Mouse (Mus musculus) limb, embryonic 12.5 days (tissue): ENCODE data around the gene Pbx1. TPM values are rescaled to one million over a fixed set of nuclear protein-coding genes. Genes with fewer than 3 reads are reported as not detected.

Experiments used
- ATAC-seq: fragments of 200-750 bp; cut with Nextera tagmentation; 2 replicates; pipeline ENCODE4 v1.8.0; 2017; ENCODE audit warnings: low read depth, moderate TSS enrichment; ENCODE audit not compliant: insufficient number of reproducible peaks, insufficient read depth, low FRiP score, low TSS enrichment
- H3K27ac ChIP-seq: fragments of 300-500 bp; sonication (generic); 2 replicates; pipeline ENCODE4 v1.5.1; 2016; ENCODE audit warnings: mild to moderate bottlenecking, moderate library complexity
- H3K27me3 ChIP-seq: fragments of 300-500 bp; sonication (generic); 2 replicates; pipeline ENCODE4 v1.6.1; 2016; ENCODE audit warnings: mild to moderate bottlenecking, moderate library complexity
- H3K36me3 ChIP-seq: fragments of 300-500 bp; sonication (generic); 2 replicates; pipeline ENCODE4 v1.6.1; 2016; ENCODE audit warnings: mild to moderate bottlenecking, moderate library complexity
- H3K4me1 ChIP-seq: fragments of 300-500 bp; sonication (generic); replicated peaks from 2 replicates; pipeline ENCODE4 v1.6.1; 2016
- H3K4me2 ChIP-seq: fragments of 300-500 bp; sonication (generic); 2 replicates; pipeline ENCODE4 v1.6.1; 2016; ENCODE audit warnings: mild to moderate bottlenecking, moderate library complexity
- H3K4me3 ChIP-seq: fragments of 300-500 bp; sonication (generic); replicated peaks from 2 replicates; pipeline ENCODE4 v1.5.1; 2016; ENCODE audit warnings: mild to moderate bottlenecking
- H3K9ac ChIP-seq: fragments of 300-500 bp; sonication (generic); replicated peaks from 2 replicates; pipeline ENCODE4 v1.6.1; 2016; ENCODE audit warnings: mild to moderate bottlenecking, moderate library complexity
- H3K9me3 ChIP-seq: fragments of 300-500 bp; sonication (generic); 2 replicates; pipeline ENCODE4 v1.6.1; 2016; ENCODE audit warnings: mild to moderate bottlenecking, moderate library complexity
- WGBS: fragments of 180-500 bp; shearing (Covaris S2); methylation state at CpG from one replicate; pipeline ENCODE4 v1.1.7; 2016; 5-methylcytosine and 5-hydroxymethylcytosine counted together
- polyA plus RNA-seq: library from polyadenylated mRNA; unstranded; fragments of >200 nt; fragmentation: Nextera tagmentation; extraction: Ambion mirVana; gene quantifications from 2 replicates; pipeline ENCODE4 v1.2.1, GENCODE M21; 2016

Gene Pbx1
- polyA plus RNA-seq, 1 experiment from 2014 or later = 32.9 TPM

GRCm38 (mm10) chr1:168283841-168284565 lies 148.1 kb downstream of the Pbx1 start:
- Histone ChIP-seq H3K4me2 (no peak overlapping the region), H3K4me1 (peaks cover 41% of the 10 kb centered on the region), H3K4me3 (no peak overlapping the region), H3K27ac (no peak overlapping the region), H3K9me3 (no peaks in the 10 kb centered on the region), H3K9ac (no peak overlapping the region), H3K27me3 (peaks cover 22% of the 10 kb centered on the region), H3K36me3 (no peaks in the 10 kb centered on the region)
- 70% methylated on average over 15 of the region's 15 CpGs for WGBS
- ATAC-seq = no peak

- 77% methylated on average over 2 of the region's 2 CpGs for WGBS
- Histone ChIP-seq H3K27ac (no peak overlapping the region), H3K9ac (no peak overlapping the region), H3K4me2 (no peak overlapping the region), H3K4me3 (no peak overlapping the region), H3K9me3 (no peaks in the 10 kb centered on the region), H3K4me1 (peaks cover 36% of the 10 kb centered on the region), H3K36me3 (no peaks in the 10 kb centered on the region), H3K27me3 (peaks cover 17% of the 10 kb centered on the region; the same call in 1 of the 2 replicates)
- ATAC-seq = no peak
Observed at GRCm38 (mm10) chr1:168283421-168283820, 148.6 kb downstream of the Pbx1 start.

GRCm38 (mm10) chr1:168275678-168276077 lies 156.4 kb downstream of the Pbx1 start:
- 60% methylated on average over 5 of the region's 5 CpGs for WGBS
- Histone ChIP-seq H3K4me2 (no peak overlapping the region), H3K27me3 (no peaks in the 10 kb centered on the region), H3K36me3 (no peaks in the 10 kb centered on the region), H3K4me1 (peaks cover 29% of the 10 kb centered on the region), H3K27ac (no peak overlapping the region), H3K4me3 (no peak overlapping the region), H3K9me3 (no peaks in the 10 kb centered on the region), H3K9ac (no peak overlapping the region)
- ATAC-seq = peak; percentile 58; the same call in 1 of the 2 replicates

- H3K9ac ChIP-seq = no peak overlapping the region
- no peaks in the 10 kb centered on the region for H3K36me3 ChIP-seq
- no peak overlapping the region for H3K4me2 ChIP-seq
- no peak overlapping the region for H3K27ac ChIP-seq
- H3K4me1 ChIP-seq = peaks cover 33% of the 10 kb centered on the region
- H3K27me3 ChIP-seq = no peaks in the 10 kb centered on the region
- H3K4me3 ChIP-seq = no peak overlapping the region
- ATAC-seq = no peak
- WGBS = 91% methylated on average over 4 of the region's 4 CpGs
- no peaks in the 10 kb centered on the region for H3K9me3 ChIP-seq
Observed at GRCm38 (mm10) chr1:168274296-168274695, 157.8 kb downstream of the Pbx1 start.

- no peak overlapping the region for H3K4me2 ChIP-seq
- H3K4me1 ChIP-seq = peaks cover 41% of the 10 kb centered on the region
- no peaks in the 10 kb centered on the region for H3K36me3 ChIP-seq
- H3K27me3 ChIP-seq = no peaks in the 10 kb centered on the region
- H3K27ac ChIP-seq = no peak overlapping the region
- H3K4me3 ChIP-seq = no peak overlapping the region
- H3K9me3 ChIP-seq = no peaks in the 10 kb centered on the region
- no peak overlapping the region for H3K9ac ChIP-seq
- WGBS = 90% methylated on average over 2 of the region's 2 CpGs
- no peak for ATAC-seq
Observed at GRCm38 (mm10) chr1:168272091-168272490, 160.0 kb downstream of the Pbx1 start.

GRCm38 (mm10) chr1:168271207-168271606 lies 160.9 kb downstream of the Pbx1 start:
- Histone ChIP-seq H3K9ac (no peak overlapping the region), H3K27ac (no peak overlapping the region), H3K36me3 (no peaks in the 10 kb centered on the region), H3K4me1 (peaks cover 33% of the 10 kb centered on the region), H3K9me3 (no peaks in the 10 kb centered on the region), H3K27me3 (no peaks in the 10 kb centered on the region), H3K4me3 (no peak overlapping the region), H3K4me2 (no peak overlapping the region)
- 93% methylated on average over 4 of the region's 4 CpGs for WGBS
- no peak for ATAC-seq

DNA sequence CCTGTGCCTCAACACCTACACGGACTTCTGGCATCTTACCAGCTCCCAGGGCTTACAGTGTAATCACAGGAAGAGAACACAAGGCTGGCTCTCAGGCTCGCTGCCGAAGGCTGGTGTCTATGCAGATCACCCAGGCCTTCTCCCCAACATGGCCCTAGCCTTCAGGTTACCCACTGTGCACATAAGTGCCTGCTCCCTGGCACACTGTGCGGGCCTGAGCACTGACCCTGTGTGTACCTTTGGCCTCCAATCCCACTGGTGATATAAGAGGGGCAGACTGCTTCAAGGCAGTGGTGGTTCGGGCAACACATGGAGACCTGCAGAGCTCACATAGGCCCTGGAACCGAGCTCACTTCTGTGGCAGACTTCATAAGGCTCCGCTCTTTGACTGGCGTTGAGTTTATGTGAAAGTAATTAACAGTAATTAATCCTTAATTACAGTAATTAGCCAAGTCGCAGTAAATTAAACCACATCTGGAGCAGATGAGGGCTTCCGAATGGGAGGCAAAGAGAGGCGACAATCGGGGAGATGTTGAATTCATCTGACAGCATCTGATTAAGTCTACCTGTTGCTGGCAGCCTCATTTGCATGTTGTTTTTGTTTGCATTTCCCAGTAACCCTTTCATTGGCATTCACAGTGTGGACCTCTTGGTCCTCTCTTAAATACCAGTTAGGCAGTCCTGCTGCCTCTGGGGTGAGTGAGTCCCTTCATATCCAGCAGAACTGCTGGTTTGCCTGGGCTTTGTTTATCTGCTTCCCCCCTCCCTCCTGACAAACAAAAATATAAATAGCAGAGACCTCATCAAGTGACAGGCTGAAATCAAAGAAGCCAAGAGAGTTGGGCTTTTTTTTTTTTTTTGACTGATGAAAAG lies 163.1 kb downstream of the Pbx1 start:
- H3K4me1 ChIP-seq = peaks cover 16% of the 10 kb centered on the region
- WGBS = 55% methylated on average over 12 of the region's 12 CpGs
- H3K27ac ChIP-seq = no peak overlapping the region
- no peak overlapping the region for H3K9ac ChIP-seq
- no peak for ATAC-seq
- no peaks in the 10 kb centered on the region for H3K9me3 ChIP-seq
- no peak overlapping the region for H3K4me3 ChIP-seq
- no peaks in the 10 kb centered on the region for H3K27me3 ChIP-seq
- H3K36me3 ChIP-seq = no peaks in the 10 kb centered on the region
- H3K4me2 ChIP-seq = no peak overlapping the region

GRCm38 (mm10) chr1:168268224-168268623 lies 163.8 kb downstream of the Pbx1 start:
- 85% methylated on average over 4 of the region's 4 CpGs for WGBS
- no peak overlapping the region for H3K27ac ChIP-seq

GRCm38 (mm10) chr1:168265594-168266390 lies 166.3 kb downstream of the Pbx1 start:
- whole genome bisulfite sequencing = 80% methylated on average over 12 of the region's 12 CpGs
- no peaks in the 10 kb centered on the region for H3K36me3 ChIP-seq
- no peaks in the 10 kb centered on the region for H3K9me3 ChIP-seq
- no peak for ATAC-seq
- H3K4me2 ChIP-seq = no peak overlapping the region
- H3K27ac ChIP-seq = no peak overlapping the region
- H3K4me3 ChIP-seq = no peak overlapping the region
- H3K4me1 ChIP-seq = peaks cover 16% of the 10 kb centered on the region
- H3K9ac ChIP-seq = no peak overlapping the region
- no peaks in the 10 kb centered on the region for H3K27me3 ChIP-seq

More at GRCm38 (mm10) chr1:168268224-168268623, 163.8 kb downstream of the Pbx1 start:
- H3K4me1 ChIP-seq = peaks cover 16% of the 10 kb centered on the region
- H3K27me3 ChIP-seq = no peaks in the 10 kb centered on the region
- H3K9me3 ChIP-seq = no peaks in the 10 kb centered on the region
- ATAC-seq = no peak
- H3K4me3 ChIP-seq = no peak overlapping the region
- no peak overlapping the region for H3K4me2 ChIP-seq
- no peak overlapping the region for H3K9ac ChIP-seq
- H3K36me3 ChIP-seq = no peaks in the 10 kb centered on the region

DNA sequence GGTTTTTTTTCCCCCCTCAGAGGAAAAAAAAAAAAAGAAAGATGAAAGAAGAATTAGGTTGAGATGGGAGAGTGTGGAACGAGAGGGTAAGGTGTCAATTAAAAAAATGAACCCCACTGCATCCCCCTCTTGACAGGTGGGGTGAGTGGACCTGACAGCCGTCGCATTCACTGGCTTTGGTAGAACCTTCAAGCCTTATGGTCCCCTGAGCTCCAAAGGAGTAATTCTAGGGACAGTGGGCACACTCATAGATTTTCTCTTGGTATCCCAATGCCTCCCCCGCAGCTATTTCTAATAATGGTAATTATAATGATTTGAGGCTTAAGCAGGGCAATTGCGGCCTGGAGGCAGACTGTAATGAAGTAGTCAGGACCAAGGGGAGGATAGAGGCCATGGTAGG lies 167.0 kb downstream of the Pbx1 start:
- Histone ChIP-seq H3K4me1 (peaks cover 16% of the 10 kb centered on the region), H3K4me2 (no peak overlapping the region), H3K9ac (no peak overlapping the region), H3K9me3 (no peaks in the 10 kb centered on the region), H3K27me3 (no peaks in the 10 kb centered on the region), H3K4me3 (no peak overlapping the region), H3K27ac (no peak overlapping the region), H3K36me3 (no peaks in the 10 kb centered on the region)
- WGBS = 77% methylated on average over 5 of the region's 5 CpGs
- no peak for ATAC-seq

GRCm38 (mm10) chr1:168260391-168260790 lies 171.7 kb downstream of the Pbx1 start:
- no peak for ATAC-seq
- Histone ChIP-seq H3K4me1 (no peaks in the 10 kb centered on the region), H3K9me3 (no peaks in the 10 kb centered on the region), H3K27ac (no peak overlapping the region), H3K9ac (no peak overlapping the region), H3K36me3 (no peaks in the 10 kb centered on the region), H3K4me2 (no peak overlapping the region), H3K4me3 (no peak overlapping the region), H3K27me3 (no peaks in the 10 kb centered on the region)
- WGBS = 78% methylated on average over 3 of the region's 3 CpGs
